Mouse (Mus musculus) embryonic facial prominence, embryonic 15.5 days (tissue): ENCODE data around the gene Des. TPM values are rescaled to one million over a fixed set of nuclear protein-coding genes. Genes with fewer than 3 reads are reported as not detected.

ENCODE experiments used
- ATAC-seq: fragments of 200-750 bp; cut with Nextera tagmentation; 2 replicates; pipeline ENCODE4 v1.8.0; 2017; ENCODE audit warnings: low read depth, moderate TSS enrichment; ENCODE audit not compliant: insufficient number of reproducible peaks, low FRiP score, low TSS enrichment
- H3K27ac ChIP-seq: fragments of 300-500 bp; sonication (generic); replicated peaks from 2 replicates; pipeline ENCODE4 v1.5.1; 2015; ENCODE audit warnings: mild to moderate bottlenecking, inconsistent platforms
- H3K27me3 ChIP-seq: fragments of 300-500 bp; sonication (generic); 2 replicates; pipeline ENCODE4 v1.6.1; 2015; ENCODE audit warnings: inconsistent platforms
- H3K36me3 ChIP-seq: fragments of 300-500 bp; sonication (generic); 2 replicates; pipeline ENCODE4 v1.6.1; 2015; ENCODE audit warnings: mild to moderate bottlenecking, inconsistent platforms
- H3K4me1 ChIP-seq: fragments of 300-500 bp; sonication (generic); 2 replicates; pipeline ENCODE4 v1.6.1; 2015; ENCODE audit warnings: inconsistent platforms
- H3K4me2 ChIP-seq: fragments of 300-500 bp; sonication (generic); replicated peaks from 2 replicates; pipeline ENCODE4 v1.6.1; 2015; ENCODE audit warnings: mild to moderate bottlenecking, inconsistent platforms
- H3K4me3 ChIP-seq: fragments of 300-500 bp; sonication (generic); replicated peaks from 2 replicates; pipeline ENCODE4 v1.5.1; 2015; ENCODE audit warnings: mild to moderate bottlenecking, inconsistent platforms
- H3K9ac ChIP-seq: fragments of 300-500 bp; sonication (generic); 2 replicates; pipeline ENCODE4 v1.6.1; 2015; ENCODE audit warnings: inconsistent platforms
- H3K9me3 ChIP-seq: fragments of 300-500 bp; sonication (generic); replicated peaks from 2 replicates; pipeline ENCODE4 v1.6.1; 2016; ENCODE audit warnings: inconsistent platforms
- WGBS: fragments of 180-500 bp; shearing (Covaris S2); methylation state at CpG from one replicate; pipeline ENCODE4 v1.1.7; 2015; 5-methylcytosine and 5-hydroxymethylcytosine counted together
- polyA plus RNA-seq: library from polyadenylated mRNA; unstranded; fragments of >200 nt; fragmentation: Nextera tagmentation; extraction: Ambion mirVana; gene quantifications from 2 replicates; pipeline ENCODE4 v1.2.1, GENCODE M21; 2015

Gene Des
- polyA plus RNA-seq, 1 experiment from 2014 or later: 112 TPM

- H3K4me1 ChIP-seq: peaks cover 14% of the 10 kb centered on the region
- ATAC-seq: no peak
- no peak overlapping the region for H3K9ac ChIP-seq
- no peak overlapping the region for H3K4me2 ChIP-seq
- H3K4me3 ChIP-seq: no peak overlapping the region
- no peaks in the 10 kb centered on the region for H3K9me3 ChIP-seq
- no peak overlapping the region for H3K27ac ChIP-seq
- 55% methylated on average over 3 of the region's 3 CpGs for WGBS
- no peaks in the 10 kb centered on the region for H3K36me3 ChIP-seq
- no peaks in the 10 kb centered on the region for H3K27me3 ChIP-seq
Measured at GRCm38 (mm10) chr1:75372450-75372849, 12.3 kb downstream of the Des start.

- Histone ChIP-seq H3K27me3 (no peaks in the 10 kb centered on the region), H3K9ac (no peak overlapping the region), H3K27ac (no peak overlapping the region), H3K36me3 (no peaks in the 10 kb centered on the region), H3K9me3 (no peaks in the 10 kb centered on the region), H3K4me1 (peaks cover 14% of the 10 kb centered on the region), H3K4me2 (no peak overlapping the region), H3K4me3 (no peak overlapping the region)
- no peak for ATAC-seq
- WGBS: 36% methylated on average over 3 of the region's 3 CpGs
Measured at GRCm38 (mm10) chr1:75373276-75373675, 13.1 kb downstream of the Des start.

GRCm38 (mm10) chr1:75374950-75375936 is 15.1 kb downstream of the Des start, which contains the start of gene Speg:
TSS of gene Speg (plus strand) at chr1:75375297.
- peaks cover 14% of the 10 kb centered on the region for H3K4me1 ChIP-seq
- ATAC-seq: peak; percentile 45
- no peaks in the 10 kb centered on the region for H3K9me3 ChIP-seq
- no peak within 1 kb of the TSS for H3K9ac ChIP-seq
- H3K27me3 ChIP-seq: no peaks in the 10 kb centered on the region
- no peaks in the 10 kb centered on the region for H3K36me3 ChIP-seq
- H3K4me2 ChIP-seq: peak within 1 kb of the TSS; percentile 55
- H3K4me3 ChIP-seq: peak within 1 kb of the TSS; percentile 29
- WGBS: 8% methylated on average over 57 of the region's 57 CpGs
- H3K27ac ChIP-seq: no peak within 1 kb of the TSS

- no peaks in the 10 kb centered on the region for H3K9me3 ChIP-seq
- H3K4me1 ChIP-seq: peaks cover 36% of the 10 kb centered on the region
- no peak overlapping the region for H3K9ac ChIP-seq
- H3K4me2 ChIP-seq: no peak overlapping the region
- no peaks in the 10 kb centered on the region for H3K27me3 ChIP-seq
- H3K36me3 ChIP-seq: no peaks in the 10 kb centered on the region
- H3K4me3 ChIP-seq: no peak overlapping the region
- WGBS: 68% methylated on average over 2 of the region's 2 CpGs
- ATAC-seq: no peak
- H3K27ac ChIP-seq: no peak overlapping the region
Measured at GRCm38 (mm10) chr1:75379196-75379595, 19.1 kb downstream of the Des start.

- Histone ChIP-seq H3K9me3 (no peaks in the 10 kb centered on the region), H3K27ac (no peak overlapping the region), H3K36me3 (no peaks in the 10 kb centered on the region), H3K9ac (no peak overlapping the region), H3K27me3 (no peaks in the 10 kb centered on the region), H3K4me2 (no peak overlapping the region), H3K4me1 (peaks cover 36% of the 10 kb centered on the region), H3K4me3 (no peak overlapping the region)
- 55% methylated on average over 8 of the region's 8 CpGs for WGBS
- no peak for ATAC-seq
Measured at GRCm38 (mm10) chr1:75379931-75380330, 19.8 kb downstream of the Des start.

- Histone ChIP-seq H3K4me3 (no peak overlapping the region), H3K36me3 (no peaks in the 10 kb centered on the region), H3K9ac (no peak overlapping the region), H3K4me2 (no peak overlapping the region), H3K27ac (no peak overlapping the region), H3K27me3 (peaks cover 1% of the 10 kb centered on the region; the same call in 1 of the 2 replicates), H3K4me1 (peaks cover 34% of the 10 kb centered on the region), H3K9me3 (no peaks in the 10 kb centered on the region)
- WGBS: 42% methylated on average over 2 of the region's 2 CpGs
- no peak for ATAC-seq
Measured at GRCm38 (mm10) chr1:75380951-75381350, 20.8 kb downstream of the Des start.

GRCm38 (mm10) chr1:75381482-75382355 is 21.6 kb downstream of the Des start:
- Histone ChIP-seq H3K9ac (peak overlapping the region; percentile 48), H3K9me3 (no peaks in the 10 kb centered on the region), H3K4me2 (peak overlapping the region; percentile 89), H3K36me3 (no peaks in the 10 kb centered on the region), H3K4me1 (peaks cover 40% of the 10 kb centered on the region), H3K27ac (peak overlapping the region; percentile 61), H3K4me3 (peak overlapping the region; percentile 56), H3K27me3 (peaks cover 9% of the 10 kb centered on the region)
- ATAC-seq: peak; percentile 56
- 3% methylated on average over 35 of the region's 60 CpGs for WGBS

- peak overlapping the region; percentile 48 for H3K9ac ChIP-seq
- 1% methylated on average over 28 of the region's 28 CpGs for WGBS
- H3K27ac ChIP-seq: peak overlapping the region; percentile 61
- H3K27me3 ChIP-seq: peaks cover 17% of the 10 kb centered on the region
- no peak; the same call in 1 of the 2 replicates for ATAC-seq
- peak overlapping the region; percentile 89 for H3K4me2 ChIP-seq
- H3K36me3 ChIP-seq: no peaks in the 10 kb centered on the region
- H3K9me3 ChIP-seq: no peaks in the 10 kb centered on the region
- peaks cover 47% of the 10 kb centered on the region for H3K4me1 ChIP-seq
- H3K4me3 ChIP-seq: peak overlapping the region; percentile 56
Measured at GRCm38 (mm10) chr1:75382356-75383071, 22.4 kb downstream of the Des start.

GRCm38 (mm10) chr1:75384470-75385141 is 24.5 kb downstream of the Des start:
- 81% methylated on average over 27 of the region's 27 CpGs for WGBS
- H3K9ac ChIP-seq: no peak overlapping the region

GRCm38 (mm10) chr1:75385142-75385730 is 25.1 kb downstream of the Des start:
- WGBS: 75% methylated on average over 20 of the region's 20 CpGs
- Histone ChIP-seq H3K9me3 (no peaks in the 10 kb centered on the region), H3K36me3 (no peaks in the 10 kb centered on the region), H3K9ac (no peak overlapping the region), H3K4me3 (no peak overlapping the region), H3K4me2 (no peak overlapping the region), H3K27ac (no peak overlapping the region), H3K27me3 (peaks cover 42% of the 10 kb centered on the region), H3K4me1 (peaks cover 65% of the 10 kb centered on the region)
- ATAC-seq: no peak

More at GRCm38 (mm10) chr1:75384470-75385141, 24.5 kb downstream of the Des start:
- no peak overlapping the region for H3K27ac ChIP-seq
- ATAC-seq: no peak
- H3K9me3 ChIP-seq: no peaks in the 10 kb centered on the region
- H3K4me2 ChIP-seq: no peak overlapping the region
- H3K36me3 ChIP-seq: no peaks in the 10 kb centered on the region
- peaks cover 65% of the 10 kb centered on the region for H3K4me1 ChIP-seq
- peaks cover 38% of the 10 kb centered on the region for H3K27me3 ChIP-seq
- no peak overlapping the region for H3K4me3 ChIP-seq
